Mouse (Mus musculus) spleen, postnatal 36 days (tissue): ENCODE measurements around the gene St5.
A peak's percentile ranks its signal among the peaks of the same experiment; 100 is the strongest.

ENCODE experiments used
- DNase-seq, 2 experiments: peaks; one replicate each; pipeline ENCODE4 v3.0.0; 2022; ENCODE audit warnings: low spot score in 2 of 2, mixed read lengths in 1 of 2

The St5 gene

DNA sequence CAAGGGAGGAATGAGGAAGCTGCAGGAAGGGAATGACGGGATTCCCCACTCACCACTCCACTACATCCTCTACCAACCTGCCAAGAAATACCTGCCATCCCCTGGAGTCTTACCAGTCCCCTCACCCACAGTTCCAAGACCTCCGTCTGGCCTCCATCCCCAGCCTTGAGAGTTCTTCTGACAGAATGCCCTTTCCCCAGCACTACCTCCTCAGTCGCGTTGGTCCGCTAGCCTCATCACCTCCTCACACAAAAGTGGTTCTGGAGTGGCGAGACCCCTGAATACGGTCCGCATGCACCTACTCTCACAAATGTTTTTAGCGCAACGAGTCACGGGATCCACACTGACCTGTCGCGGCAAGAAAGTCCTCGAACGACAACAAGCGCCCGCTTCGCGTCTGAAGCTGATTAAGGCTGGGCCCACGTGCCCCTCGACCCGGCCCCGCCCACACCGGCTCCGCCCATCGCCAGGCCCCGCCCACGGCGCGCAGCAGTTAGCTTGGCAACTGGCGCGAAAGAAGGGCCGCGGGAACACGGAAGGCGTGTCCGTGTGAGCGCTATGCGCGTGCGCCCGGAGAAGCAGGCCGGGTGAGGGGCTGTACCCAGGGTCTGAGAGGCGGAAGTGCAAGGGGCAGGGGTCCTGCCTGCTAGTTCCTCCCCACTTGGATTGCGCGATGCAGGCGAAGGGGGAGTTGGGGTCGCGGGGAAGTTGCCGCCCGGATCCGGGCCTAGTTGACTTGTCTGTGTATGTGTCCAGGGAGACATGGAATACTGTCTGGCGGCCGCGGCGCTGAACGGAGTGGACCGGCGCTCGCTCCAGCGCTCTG lies at the start of gene St5, which contains the start of gene Akip1:
Gene St5 (minus strand): TSS at position 416 of the 826 bp plus-strand sequence.
Gene Akip1 (plus strand): TSS at position 501 of the 826 bp plus-strand sequence.
- peak; percentile 93 to 95 for DNase-seq

DNA sequence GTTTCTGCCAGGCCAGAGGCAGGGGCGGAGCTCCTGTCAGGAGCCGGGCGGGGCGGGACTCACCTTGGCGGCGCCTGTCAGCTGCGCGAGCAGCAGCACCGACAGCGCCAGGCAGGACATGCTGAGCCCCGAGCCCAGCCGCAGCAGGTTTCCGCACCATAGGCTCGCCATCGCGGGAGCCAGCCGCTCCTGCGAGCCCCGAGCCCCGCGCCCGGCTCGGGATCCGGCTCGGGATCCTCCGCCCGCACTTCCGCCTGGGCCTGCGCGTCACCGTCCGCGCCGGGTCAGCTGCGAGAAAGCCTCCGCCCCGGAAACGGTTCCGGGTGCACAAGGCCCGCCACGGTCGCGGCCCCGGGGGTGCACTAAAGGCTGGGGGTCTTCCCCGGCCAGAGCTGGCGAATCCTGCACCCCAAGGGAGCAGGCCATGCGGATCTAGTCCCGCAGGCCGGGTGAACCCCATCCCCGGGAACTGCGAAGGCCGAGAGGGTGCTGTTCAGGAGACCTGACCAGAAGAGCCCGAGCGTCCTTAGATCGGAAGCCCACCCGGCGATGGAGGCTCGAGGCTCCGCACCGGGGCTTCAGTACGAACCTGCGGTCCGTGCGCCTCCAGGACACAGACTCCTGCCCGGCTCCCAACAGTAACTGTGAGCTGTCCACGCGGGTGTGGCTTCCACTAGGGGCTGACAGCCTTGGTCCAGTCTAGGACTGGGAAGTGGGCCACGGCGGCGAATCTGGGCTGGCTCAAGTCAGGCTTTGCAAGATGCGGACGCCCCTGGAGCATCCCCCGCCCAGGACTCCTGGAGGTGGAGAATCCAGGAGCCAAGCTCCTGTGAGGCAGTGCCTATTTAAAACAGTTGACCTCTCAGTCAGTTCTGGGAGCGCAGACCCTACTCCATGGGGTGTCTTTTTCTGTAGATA lies 48.9 kb upstream of the St5 start, which contains the start of gene Tmem9b:
Gene Tmem9b (minus strand): TSS at position 868 of the 918 bp plus-strand sequence.
- peak; percentile 77 to 79 for DNase-seq

DNA sequence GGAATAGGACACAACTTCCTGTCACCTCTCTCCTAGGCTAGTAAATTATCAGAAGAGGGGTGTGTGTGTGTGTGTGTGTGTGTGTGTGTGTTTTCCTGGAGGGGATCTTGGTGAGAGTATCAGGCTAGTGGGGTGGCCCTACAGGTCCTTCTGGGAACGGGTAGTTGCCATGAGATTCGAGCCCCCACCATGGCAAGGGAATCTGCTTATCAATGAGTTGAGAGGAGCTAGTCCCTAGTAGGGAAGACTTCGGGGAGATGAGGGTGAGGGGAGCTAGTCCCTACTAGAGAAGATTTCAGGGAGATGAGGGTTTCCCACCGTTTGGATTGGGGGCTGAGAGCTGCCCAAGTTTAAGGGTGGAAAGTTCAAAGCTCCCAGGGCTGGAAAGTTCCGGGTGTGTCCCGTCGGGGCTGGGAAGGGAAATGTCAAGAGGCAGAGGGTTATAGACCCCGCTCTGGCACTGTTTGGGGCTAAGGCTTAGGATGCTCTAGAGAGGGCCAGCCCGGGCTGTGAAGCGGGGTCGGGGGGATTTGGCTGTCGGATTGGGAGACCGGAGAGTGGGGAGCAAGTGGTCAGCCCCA lies 48.1 kb upstream of the St5 start:
- no peak for DNase-seq

DNA sequence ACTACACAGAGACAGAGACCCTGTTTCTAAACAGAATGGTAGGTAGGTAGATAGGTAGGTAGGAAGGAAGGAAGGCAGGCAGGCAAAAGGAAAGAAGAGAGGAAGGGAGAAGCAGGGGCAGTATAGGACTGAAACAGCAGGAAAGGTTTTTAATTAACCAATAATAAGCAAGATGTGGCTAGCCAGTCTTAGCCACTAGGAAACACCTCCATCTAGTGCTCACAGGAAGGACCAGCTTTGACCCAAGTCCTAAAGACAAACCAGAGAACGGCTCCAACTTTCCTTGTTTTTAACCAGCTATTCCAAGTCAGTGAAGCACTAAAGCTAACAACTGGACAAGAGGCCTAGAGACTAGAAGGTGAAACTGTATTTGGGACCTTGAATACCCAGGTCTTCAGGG lies 44.3 kb upstream of the St5 start:
- DNase-seq: no peak

DNA sequence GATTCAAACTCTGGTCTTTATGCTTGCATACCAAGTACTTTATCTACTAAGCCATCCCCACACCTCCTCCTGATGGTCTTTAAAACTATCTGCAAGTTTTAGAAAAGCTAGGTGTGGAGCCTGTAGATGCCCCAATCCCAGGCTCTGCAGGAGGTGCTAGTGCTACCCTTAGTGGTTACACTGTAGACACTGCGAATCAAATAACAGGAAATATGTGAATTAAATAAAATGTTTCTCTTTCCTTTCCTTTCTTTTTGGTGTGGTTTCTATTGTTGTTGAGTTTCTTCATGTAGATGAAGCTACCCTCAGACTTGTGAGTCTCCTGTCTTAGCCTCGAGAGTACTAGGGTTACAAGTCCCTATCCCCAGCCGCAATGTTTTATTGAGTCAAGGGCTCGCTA lies 38.3 kb upstream of the St5 start:
- DNase-seq: no peak

DNA sequence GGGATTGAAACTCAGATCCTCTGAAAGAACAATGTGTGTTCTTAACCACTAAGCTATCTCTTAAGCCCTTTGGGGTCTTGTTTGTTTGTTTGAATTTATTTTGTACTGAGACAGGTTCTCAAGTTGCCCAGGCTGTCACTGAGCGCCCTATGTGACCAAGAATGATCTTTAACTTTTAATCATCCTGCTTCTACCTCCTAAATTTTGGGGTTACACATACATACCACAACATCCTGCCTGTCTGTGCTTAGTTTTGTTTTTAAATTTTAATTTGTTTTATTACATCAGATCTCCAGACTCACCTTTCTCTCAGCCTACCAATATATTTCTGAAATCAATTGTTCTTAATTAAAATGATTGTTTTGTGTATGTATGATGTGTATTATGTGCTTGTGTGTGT lies 37.7 kb upstream of the St5 start:
- no peak for DNase-seq

DNA sequence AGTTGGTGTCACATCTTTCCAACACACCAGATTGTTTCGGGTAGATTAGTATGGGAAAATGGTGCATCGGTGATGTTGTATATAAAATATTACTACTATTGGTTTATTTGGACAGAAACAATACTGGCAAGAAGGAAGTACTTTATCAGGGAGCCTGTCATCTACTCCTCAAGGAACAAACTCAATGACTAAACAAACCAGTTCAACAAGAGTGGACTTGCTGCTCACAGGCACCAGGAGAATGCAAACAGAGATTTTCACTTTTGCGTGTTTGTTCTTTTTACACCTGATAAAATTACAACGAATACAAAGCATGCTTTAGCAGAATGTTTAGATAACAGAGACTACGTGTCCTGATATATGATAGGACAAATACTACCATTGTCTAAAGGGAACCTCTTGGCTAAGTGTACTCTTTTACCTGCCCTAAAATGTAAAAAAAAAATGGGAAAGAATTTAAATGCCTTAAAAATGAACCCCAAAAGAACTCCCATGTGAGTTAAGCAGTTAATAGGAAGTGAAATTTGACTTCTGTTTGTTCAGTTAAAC lies 36.5 kb upstream of the St5 start:
- DNase-seq: no peak

DNA sequence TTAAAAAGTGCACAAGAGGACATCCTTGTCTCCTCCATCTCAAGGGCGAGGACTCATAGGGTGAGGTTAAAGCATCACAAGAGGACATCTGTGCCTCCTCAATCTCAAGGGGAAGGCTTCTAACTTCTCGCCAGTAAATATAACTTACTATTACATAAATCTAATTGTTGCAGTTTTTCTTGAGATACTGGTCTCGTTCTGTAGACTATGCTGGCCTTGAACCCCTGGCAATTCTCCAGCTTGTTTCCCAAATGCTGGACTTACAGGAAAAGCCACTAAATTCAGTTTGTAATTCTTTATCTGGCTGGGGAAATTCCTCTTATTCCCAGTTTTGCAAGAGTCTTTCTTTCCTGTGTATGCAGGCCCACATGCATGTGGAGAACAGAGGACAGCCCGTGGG lies 31.4 kb upstream of the St5 start:
- DNase-seq: no peak

DNA sequence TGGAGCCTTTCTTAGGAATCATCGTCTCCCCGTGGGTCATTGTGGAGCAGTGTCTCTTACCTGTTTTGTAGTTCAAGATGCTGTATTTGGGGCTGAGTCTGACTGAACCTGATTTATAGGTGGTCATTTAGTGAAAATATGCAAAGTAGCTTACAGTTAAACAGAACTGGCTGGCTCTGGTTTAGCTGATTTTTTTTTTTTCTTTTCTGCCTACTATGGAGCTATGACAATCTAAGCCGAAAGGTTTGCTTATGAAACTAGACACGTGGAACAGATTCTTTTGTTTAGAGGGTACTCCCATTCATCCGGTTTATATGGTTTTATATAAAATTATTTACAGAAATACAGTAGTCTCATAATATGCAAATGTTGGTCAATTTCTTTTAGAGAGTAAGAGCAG lies 28.2 kb upstream of the St5 start, which contains the start of gene Ascl3:
Gene Ascl3 (minus strand): TSS at position 101 of the 400 bp plus-strand sequence.
- no peak for DNase-seq

DNA sequence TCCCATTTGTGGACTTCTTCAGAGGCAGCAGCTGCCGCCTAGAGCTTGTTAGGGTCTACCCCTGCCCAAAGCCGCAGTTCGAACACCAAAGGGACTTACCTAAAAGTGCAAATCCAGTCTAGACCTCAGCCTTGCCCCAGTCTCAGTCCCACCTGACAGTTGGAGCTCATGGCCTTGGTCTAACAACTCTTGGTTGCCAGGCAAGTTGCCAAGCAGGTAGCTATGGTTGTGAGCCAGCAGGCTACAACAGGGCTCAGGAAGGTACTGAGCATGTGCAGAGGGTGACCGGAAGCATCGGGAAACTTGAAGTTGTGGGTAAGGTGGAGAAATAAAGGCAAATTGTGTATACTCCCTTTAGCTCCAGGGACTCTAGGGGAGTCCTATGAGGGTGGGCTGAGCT lies 20.3 kb upstream of the St5 start, which contains the start of gene BC051019:
Gene BC051019 (minus strand): TSS at position 154 of the 400 bp plus-strand sequence.
- DNase-seq: no peak

DNA sequence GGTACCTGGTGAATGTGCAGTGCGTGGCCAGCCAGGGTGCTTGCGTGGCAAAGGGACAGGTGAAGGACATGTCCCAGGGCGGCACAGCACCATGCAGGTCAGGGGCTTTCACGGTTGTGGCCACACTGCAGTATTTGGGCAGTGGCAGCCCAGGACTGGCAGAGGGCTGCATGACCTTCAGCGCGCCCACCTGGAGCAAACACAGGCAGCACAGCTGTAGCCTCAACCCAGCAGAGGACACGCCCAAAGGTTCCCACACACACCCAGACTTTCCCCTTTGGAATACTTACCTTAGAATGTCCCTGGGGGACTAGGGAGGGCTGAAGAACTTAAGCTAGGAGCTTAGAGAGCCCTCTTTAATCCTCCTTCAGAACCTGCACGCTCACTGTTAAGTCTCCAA lies 19.7 kb upstream of the St5 start:
- DNase-seq: no peak

DNA sequence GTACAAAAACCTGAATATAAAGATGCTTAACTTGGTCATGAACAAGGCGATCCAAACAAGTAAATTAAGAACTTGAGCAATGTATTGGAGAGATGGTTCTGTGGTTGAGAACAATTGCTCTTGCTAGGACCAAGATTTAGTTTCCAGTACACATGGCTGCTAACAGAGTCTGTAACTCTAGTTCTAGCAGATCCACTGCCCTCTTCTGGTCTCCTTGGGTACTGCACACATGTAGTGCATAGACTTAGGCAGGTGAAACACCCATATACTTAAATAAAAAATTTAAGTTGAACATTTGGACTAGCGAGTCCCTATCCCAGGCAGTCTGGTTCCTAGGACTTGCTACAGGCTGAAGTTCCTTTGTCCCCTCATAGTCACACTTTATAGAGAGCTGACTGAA lies 19.2 kb upstream of the St5 start:
- DNase-seq: no peak

DNA sequence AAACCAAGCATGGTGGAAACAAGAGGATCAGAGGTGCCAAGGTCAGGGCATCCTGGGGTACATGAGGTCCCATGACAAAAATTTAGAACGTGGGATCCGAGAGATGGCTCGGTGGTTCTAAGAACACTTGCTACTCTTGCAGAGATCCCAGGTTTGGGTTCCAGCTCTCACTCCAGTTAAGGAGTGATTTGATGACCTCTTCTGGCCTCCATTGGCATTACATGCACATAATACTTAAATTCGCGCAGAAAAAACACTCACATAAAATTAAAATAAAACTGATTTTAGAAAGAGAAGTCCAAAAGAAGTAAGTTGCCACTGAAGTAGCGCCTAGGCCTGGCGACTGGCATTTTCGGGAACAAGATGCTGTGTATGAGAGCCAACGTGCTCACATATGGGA lies 15.9 kb upstream of the St5 start:
- DNase-seq: no peak

DNA sequence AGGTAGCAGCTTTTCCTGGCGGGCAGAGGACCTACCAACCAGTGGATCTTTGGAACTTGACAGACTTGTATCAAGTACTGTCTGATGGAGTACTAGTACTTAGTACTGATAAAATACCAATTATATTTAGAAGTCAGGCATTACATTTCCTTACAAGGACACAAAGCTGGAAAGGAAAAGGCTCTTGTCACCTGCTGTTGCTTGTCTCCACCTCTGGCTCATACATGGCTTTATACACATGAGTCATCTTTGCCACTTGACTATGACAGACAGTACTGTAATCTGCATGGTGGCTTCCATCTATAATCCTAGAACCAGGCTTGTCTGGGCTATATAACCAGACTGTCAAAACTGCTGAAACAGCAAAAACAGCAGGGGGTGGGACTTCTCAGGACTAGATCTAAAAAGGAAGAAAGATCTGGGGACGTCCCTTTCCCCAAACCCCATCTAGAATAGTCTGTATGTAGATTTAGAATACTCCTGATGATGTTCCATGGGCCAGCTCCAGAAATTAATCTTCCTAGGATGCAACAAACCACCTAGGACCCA lies 10.1 kb upstream of the St5 start:
- no peak for DNase-seq

DNA sequence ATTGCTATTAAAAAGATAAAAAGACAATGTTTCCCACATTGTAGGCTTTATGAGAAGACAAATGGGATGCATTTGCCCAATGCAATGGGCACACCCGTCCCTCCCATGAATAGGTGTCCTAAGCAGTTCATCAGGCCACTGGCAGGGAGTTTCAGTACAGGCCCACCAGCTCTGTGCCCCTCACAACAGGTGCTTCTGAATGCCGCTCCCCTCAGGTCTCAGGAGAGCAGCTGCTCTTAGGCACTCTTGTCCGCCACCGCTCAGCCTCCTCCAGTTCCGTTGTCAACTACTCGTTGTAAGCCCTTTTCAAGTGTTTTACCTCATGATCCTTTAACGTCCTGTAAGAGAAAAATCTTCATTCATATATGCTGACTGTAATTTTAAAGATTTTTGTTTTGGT lies 8.8 kb upstream of the St5 start:
- DNase-seq: no peak

DNA sequence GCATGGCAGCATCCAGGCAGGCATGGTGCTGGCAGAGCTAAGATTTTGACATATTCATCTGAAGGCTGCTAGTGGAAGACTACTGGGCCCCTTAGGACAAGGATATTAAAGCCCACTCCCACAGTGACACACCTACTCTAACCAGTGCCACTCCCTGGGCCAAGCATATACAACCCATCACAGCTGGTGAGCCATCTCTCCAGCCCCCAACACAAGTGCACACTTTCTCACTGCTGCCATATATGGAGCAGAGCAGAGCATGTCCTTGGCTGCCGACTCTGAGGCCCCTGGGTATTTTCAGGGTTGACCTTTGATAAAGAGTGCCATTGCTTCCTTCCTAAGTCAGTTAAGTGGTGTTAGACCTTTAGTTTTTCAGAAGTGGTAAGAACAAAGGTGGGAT lies 6.7 kb upstream of the St5 start:
- DNase-seq: no peak

DNA sequence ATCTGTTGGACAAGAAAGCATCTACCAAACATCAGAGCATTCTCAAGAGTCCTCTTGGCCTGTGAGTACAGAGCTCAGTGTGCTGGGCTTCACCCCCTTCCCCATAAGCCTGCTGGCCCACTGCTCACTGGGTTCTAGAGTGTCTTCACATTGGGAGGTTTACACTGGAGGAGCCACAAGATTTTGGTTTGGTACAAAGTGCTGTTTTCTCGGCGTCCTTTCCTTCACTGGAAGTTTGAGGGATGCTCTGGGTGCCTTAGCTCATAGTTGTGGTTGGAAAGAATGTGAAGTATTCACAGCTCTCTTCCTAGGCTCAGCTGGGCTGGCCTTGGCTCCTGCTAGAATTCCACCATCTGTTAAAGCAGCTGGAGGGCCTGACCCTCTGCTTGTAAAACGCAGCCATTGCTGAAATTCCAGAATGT lies 5.6 kb upstream of the St5 start:
- no peak for DNase-seq

DNA sequence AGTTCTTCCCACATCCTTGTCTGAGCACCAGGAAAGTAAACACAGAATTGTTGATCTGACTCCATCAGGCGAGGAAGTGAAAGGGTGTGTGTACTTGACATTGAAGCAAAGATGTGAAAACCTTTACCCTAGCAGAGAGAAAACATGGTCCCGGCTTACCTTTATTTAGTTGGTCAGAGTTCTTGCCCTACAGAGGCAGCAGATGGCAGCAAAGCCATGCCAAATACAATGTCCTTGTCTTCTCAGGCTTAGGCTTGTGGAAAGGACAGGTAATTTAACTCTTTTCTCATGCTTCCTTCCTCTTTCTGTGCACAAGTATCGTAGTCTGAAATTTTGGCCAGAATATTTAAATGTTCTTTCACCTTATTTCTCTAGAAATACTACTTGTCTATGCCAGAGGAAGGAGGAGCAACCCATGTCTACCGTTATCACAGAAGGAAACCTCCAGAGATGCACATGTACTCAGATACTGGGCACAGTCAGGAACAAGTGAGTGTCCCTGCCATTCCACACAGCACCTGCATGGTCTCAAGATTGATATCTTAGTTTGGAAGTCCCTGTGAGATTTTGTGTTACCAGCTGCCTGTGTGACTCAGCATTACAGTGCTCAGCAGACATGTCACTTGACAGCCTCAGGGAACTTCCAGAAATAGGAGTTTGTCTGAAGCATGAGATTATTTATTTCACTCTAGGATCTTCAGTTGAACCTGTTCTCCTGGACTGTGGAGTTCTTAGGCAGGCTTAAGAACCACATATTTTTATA lies 3.8 kb upstream of the St5 start:
- peak; percentile 41 to 53 for DNase-seq

DNA sequence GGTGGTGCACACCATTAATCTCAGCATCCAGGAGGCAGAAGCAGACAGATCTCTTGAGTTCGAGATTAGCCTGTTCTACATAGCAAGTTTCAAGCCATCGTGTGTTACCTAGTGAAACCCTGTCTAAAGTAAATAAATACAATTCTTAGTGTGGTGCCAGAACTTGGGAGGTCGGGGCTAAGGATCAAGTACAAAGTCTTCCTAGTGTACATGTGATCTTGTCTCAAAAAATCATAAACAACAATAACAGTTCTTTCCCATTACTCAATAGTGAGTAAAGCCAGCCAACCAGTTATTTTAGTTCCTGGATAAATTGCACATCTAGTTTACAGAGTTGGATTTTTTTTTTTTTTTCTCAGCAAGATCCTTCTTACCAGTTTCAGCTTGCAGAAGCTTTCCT lies 1.1 kb upstream of the St5 start:
- no peak for DNase-seq

DNA sequence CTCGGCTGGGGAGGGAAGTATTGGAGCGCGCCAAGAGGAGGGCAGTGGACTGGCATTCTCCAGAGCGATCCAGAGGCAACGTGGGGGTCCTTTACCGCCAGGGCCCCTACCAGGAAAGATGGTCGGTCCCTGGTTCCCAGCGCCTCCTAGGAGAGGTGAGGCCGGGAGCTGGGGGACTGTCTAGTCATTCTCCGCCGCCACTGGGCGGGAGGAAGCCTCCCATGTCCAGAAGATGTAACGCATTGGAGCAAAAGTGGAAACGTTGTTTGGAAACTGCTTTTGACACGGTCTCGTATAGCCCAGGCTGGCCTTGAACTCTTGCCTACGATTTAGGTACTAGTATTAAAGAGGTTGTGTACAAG lies 592 bp upstream of the St5 start:
- no peak for DNase-seq

DNA sequence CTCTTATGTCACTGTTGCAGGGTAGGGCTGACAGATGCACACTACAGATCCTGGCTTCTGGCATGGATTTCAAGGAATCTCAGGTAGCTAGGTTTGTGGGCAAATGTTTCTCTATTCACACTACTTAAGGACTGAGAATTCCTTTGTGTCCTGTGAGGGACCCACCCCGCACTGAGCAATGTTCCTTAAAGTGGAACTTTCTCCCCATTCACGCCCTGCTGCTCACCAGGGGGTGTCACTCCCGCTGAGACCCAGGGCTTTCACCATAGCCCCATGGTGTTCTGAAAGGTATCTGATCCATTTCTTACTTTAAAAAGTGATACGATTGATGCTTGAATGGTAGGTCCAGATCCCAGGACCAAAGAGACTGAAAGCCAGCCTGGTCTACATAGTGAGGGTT lies 684 bp downstream of the St5 start:
- no peak for DNase-seq
